Mouse (Mus musculus) adrenal gland, postnatal 36 days (tissue): Measurements from ENCODE around the gene Mecom. TPM values are rescaled to one million over a fixed set of nuclear protein-coding genes. Genes with fewer than 3 reads are reported as not detected.

Source experiments
- DNase-seq, 2 experiments: peaks; one replicate each; pipeline ENCODE4 v3.0.0; 2021; ENCODE audit warnings: mixed read lengths in 1 of 2
- total RNA-seq, 2 experiments: library from RNA; stranded (reverse); gene quantifications; 2 replicates each; pipeline ENCODE4 v1.2.3; 2021

Gene Mecom
- total RNA-seq, 2 experiments from 2014 or later = 6.4 TPM

GRCm38 (mm10) chr3:29957365-29958236 is 590.2 kb downstream of the Mecom start:
- no peak for DNase-seq

- DNase-seq = no peak
Observed at GRCm38 (mm10) chr3:29953269-29953668, 594.5 kb downstream of the Mecom start.

- peak in 1 of 2 experiments; percentile 11 for DNase-seq
Observed at GRCm38 (mm10) chr3:29950853-29951252, 597.0 kb downstream of the Mecom start.

GRCm38 (mm10) chr3:29903596-29904308 is 644.1 kb downstream of the Mecom start:
- peak; percentile 10 to 29 for DNase-seq

Other genes starting within 250 kb of the Mecom start
- gene Actrt3, start 51.9 kb upstream of the Mecom start, total RNA-seq = not detected
- 10 to 100 TPM; 19.0 to 24.1 TPM for gene Mynn, start 54.1 kb upstream of the Mecom start, total RNA-seq
- gene Lrriq4, start 96.5 kb upstream of the Mecom start, total RNA-seq = not detected
- gene Lrrc34, start 99.9 kb upstream of the Mecom start, total RNA-seq = under 1 TPM in 1 of 2 experiments, not detected in 1; 0.13 TPM
- not detected for gene Lrrc31, start 151.8 kb upstream of the Mecom start, total RNA-seq
- gene Samd7, start 198.3 kb upstream of the Mecom start, total RNA-seq = not detected
- 100 to 1,000 TPM in 1 of 2 experiments, 10 to 100 TPM in 1; 97.2 to 105 TPM for gene Sec62, start 244.9 kb upstream of the Mecom start, total RNA-seq